Mouse (Mus musculus) heart, postnatal 36 days (tissue): Measurements from ENCODE around the gene Cfap52. TPM values are rescaled to one million over a fixed set of nuclear protein-coding genes. Genes with fewer than 3 reads are reported as not detected.

ENCODE experiments used
- total RNA-seq, 2 experiments: library from RNA; stranded (reverse); gene quantifications; 2 replicates each; pipeline ENCODE4 v1.2.3; 2021

The Cfap52 gene
- total RNA-seq, 2 experiments from 2014 or later = not detected

Other genes with a start within 250 kb of the Cfap52 start
- gene Glp2r, start 194.5 kb downstream of the Cfap52 start, total RNA-seq = not detected
- not detected for gene Gsg1l2, start 191.0 kb downstream of the Cfap52 start, total RNA-seq
- 100 to 1,000 TPM; 208 to 239 TPM for gene Dhrs7c, start 167.5 kb downstream of the Cfap52 start, total RNA-seq
- gene Usp43, start 43.5 kb downstream of the Cfap52 start, total RNA-seq = 1 to 10 TPM; 3.0 to 3.1 TPM
- gene Stx8, start 542 bp upstream of the Cfap52 start, total RNA-seq = 10 to 100 TPM; 24.1 to 25.1 TPM